Mouse (Mus musculus) erythroblast, embryonic 14.5 days (primary cell): Measurements from ENCODE around the gene Tcn2.

Source experiments
- GATA1 ChIP-seq: IDR thresholded peaks from 2 replicates; pipeline ENCODE4 v1.6.1; 2012; ENCODE audit warnings: low read length, inconsistent platforms, mixed read lengths
- TAL1 ChIP-seq: IDR thresholded peaks from 3 replicates; pipeline ENCODE4 v1.6.1; 2012; ENCODE audit warnings: low read length, inconsistent platforms, mixed read lengths

- TF ChIP-seq TAL1, result no peak
- no peak for TF ChIP-seq GATA1
These were observed 28.9 kb downstream of the Tcn2 start for GRCm38 (mm10) chr11:3903046-3903445.
